Mouse (Mus musculus) thymus, adult 18-20 months (tissue): ENCODE measurements around the gene Cd44.
A peak's percentile ranks its signal among the peaks of the same experiment; 100 is the strongest.

Experiments
- DNase-seq, 2 experiments: peaks; one replicate each; pipeline ENCODE4 v3.0.0; 2022; ENCODE audit warnings: mixed read lengths in 2 of 2

The Cd44 gene

GRCm38 (mm10) chr2:102900875-102901827 is at the start of gene Cd44:
Cd44 (minus strand) TSS chr2:102901665.
- DNase-seq = peak in 1 of 2 experiments; percentile 44

DNA sequence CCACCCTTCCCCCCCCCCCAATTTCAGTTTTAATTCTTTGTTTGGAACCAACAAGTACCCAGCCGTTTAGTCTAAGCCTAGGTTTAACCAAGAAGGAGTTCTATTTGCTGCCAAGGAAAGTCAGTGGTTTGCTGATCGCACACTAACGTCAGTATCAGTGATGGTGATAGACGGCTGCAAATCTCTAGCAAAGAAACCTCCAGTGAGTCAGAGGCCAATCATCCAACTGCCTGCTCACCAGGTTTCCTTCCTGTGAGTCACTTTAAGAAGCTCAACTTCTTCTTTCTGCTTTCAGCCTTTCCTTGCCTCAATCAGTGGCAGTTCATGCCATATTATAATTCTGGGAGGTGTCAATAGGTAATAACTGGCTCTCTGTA is 47.0 kb upstream of the Cd44 start:
- no peak for DNase-seq

- DNase-seq = no peak
These were observed 46.5 kb upstream of the Cd44 start for GRCm38 (mm10) chr2:102947846-102948480.

- DNase-seq = no peak
These were observed 43.6 kb upstream of the Cd44 start for GRCm38 (mm10) chr2:102945111-102945510.

- DNase-seq = no peak
These were observed 43.0 kb upstream of the Cd44 start for GRCm38 (mm10) chr2:102944415-102945012.

DNA sequence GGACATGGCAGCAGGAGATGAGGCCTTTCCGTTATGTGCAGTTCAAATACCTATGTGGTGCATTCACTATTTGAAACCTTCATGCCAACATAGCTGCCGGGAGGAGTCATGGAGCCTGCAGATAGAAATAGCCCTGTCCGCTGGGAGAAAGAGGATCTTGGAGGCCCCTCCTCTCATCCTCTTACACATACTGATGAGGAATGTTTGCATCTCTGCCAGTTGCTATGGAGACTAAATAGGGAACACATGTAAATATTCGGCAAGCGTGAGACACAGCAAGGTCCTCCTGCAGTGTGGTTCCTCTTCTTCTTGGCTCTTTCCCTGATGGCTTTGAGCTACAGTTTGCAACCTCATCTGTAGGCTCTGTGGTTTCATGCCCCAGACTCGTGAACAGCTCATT is 42.5 kb upstream of the Cd44 start:
- DNase-seq = no peak

- no peak for DNase-seq
These were observed 41.3 kb upstream of the Cd44 start for GRCm38 (mm10) chr2:102942782-102943080.

- no peak for DNase-seq
These were observed 40.7 kb upstream of the Cd44 start for GRCm38 (mm10) chr2:102941937-102942781.

DNA sequence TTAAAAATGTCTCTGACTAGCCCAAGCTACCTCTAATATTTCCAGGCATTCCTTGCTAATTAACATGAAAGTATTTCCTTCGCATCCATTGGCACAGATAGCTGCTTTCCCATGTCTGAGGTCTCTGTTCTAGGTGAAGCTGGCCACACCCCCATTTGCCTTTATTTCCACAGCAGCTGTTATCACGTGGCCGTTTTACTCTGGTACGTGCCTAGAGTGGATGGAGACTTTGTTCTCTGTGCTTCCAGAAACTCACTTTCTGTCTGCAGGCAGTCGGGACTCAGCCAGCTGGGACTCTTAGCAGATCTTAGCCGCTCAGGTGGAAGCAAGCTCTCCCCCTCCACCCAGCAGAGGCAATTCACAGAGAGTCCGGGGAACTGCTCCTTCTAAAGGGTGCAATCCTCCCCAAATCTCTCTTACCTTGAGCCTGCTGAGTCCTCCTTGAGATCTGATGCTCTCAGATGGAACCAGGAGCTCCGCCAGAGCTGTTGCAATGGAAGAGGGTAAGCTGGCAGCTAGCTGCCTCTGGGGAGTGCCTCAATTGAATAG is 39.4 kb upstream of the Cd44 start:
- no peak for DNase-seq

DNA sequence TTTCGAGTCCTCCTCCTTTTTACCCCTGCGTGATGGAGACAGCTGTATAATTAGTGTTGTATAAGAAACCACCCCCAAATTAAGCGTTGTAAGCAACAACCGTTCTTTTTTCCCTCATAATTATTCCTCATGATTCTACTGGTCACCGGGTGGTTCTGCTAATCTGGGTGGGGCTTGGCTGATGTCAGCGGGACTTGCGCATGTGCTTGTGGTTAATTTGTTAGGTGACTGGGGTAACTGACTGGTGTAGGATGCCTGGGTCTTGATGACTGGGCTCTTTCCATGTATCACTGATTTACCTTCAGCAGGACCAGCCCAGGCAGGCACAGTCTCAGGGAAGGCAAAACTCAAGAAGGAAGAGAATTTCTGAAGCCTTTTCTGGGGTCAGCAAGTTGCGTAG is 38.7 kb upstream of the Cd44 start:
- no peak for DNase-seq

DNA sequence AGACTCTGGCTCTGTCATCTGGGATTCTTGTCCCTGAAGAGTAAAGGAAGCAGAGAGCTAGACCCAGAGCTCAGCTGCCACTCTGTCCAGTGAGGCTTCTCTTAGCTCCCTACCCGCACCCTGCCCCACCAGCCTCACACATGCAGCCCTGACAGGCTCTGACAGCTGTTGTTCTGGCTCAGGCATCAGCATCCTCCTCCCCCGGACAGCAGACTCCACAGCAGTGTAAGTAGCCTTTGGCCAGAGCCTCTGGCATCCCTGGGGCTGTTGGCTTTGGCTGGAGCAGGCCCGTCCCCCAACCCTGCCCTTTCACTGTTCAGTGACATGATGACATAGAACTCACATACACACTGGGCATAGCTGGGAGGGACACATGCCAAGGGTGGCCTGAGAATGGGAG is 35.4 kb upstream of the Cd44 start:
- DNase-seq = no peak

- no peak for DNase-seq
These were observed 33.4 kb upstream of the Cd44 start for GRCm38 (mm10) chr2:102934834-102935233.

DNA sequence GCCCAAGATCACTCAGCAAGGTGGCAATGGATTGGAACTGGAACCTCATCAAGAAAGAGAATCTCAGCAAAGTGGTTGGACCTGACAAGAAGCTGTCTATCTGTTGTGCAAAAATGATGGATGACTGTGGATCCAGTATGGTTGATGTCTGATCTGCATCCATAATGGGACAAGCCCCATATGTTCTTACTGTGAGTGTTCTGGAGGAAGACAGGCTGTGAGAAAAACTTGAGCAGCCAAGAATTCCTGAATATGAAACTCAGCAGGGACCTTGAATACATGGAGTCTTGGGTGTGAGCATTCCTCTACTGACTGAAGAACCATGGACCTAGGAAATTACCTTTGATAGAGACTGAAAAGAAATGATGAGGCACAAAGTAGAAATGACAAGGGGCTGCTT is 32.3 kb upstream of the Cd44 start:
- DNase-seq = no peak

DNA sequence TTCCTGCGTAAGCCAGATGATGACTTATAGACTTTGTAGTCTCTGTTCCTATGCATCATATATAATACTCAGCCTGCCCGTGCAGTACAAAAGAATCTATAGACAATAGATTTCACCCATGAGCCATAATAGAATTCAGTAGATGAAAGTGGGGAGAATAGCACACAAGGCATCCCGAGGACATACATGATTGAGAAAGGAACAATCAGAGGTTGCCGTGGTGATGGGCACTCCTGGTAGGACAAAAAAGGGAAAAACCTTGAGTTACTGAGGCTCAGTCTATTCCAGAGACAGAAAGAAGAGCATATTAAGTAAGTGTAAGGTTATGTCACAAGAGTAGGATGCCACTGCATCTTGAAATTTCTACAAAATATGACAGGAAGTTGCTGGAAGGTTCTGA is 31.7 kb upstream of the Cd44 start:
- no peak for DNase-seq

DNA sequence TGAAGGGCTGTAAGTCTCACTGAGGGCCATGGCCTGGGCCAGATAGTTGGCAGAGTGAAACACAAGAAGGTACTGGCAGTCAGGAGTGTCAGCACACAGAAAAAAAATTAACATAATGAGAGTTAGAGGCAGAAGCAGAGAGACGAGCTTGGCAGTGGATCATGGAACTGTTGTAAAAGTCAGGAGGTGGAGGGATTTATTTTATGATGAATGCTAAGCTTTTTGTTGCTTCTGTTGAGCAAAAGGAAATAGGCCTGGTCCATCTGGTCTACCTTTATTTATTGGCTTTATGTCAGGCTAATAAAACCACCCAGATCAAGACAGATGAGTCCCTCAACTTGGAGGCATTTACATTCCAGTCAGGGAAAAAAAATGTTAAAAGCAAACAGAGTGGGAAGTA is 31.2 kb upstream of the Cd44 start:
- no peak for DNase-seq

GRCm38 (mm10) chr2:102928211-102928610 is 26.7 kb upstream of the Cd44 start:
- DNase-seq = no peak

DNA sequence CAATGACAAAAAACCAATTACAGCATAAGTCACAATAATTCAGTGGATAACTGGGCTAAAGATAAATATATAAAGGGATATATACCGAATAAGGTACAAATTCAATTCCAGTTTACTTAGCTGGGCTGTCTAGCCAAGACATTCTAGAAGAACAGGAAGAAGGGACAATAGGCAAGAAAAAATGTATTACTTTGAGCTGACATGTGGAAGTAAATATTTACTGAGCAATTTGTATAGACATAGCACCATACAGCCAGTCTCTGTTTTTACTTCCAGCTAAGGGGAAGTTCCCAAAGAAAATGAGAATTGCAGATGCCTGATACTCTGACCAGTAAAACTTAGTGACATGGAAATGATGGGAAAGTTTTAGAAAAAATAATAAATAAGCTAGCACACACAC is 23.0 kb upstream of the Cd44 start:
- no peak for DNase-seq

- no peak for DNase-seq
These were observed 22.2 kb upstream of the Cd44 start for GRCm38 (mm10) chr2:102923682-102924081.

- DNase-seq = no peak
These were observed 20.6 kb upstream of the Cd44 start for GRCm38 (mm10) chr2:102922066-102922465.

DNA sequence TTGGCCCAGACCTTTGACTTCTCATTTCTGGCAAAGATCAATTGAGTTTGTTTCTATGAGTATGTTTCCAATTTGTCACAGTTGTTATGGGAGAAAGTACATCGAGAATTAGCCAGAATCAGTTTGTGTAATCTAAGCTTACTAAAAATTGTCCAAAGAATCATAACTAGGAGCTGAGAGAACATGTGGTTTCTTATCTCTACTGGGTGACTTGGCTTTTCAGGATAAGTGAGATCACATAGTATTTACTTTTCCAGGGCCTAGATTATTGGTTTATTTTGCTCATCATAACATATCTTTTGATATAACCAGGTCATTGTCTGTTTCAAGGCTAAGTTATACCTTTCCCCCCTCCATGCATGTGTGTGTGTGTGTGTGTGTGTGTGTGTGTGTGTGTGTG is 16.8 kb upstream of the Cd44 start:
- no peak for DNase-seq

- no peak for DNase-seq
These were observed 15.1 kb upstream of the Cd44 start for GRCm38 (mm10) chr2:102916596-102916995.

GRCm38 (mm10) chr2:102914675-102915074 is 13.2 kb upstream of the Cd44 start:
- DNase-seq = no peak
